11 mouse cellular contexts compared by ENCODE assay signal in the genomic region with DNA sequence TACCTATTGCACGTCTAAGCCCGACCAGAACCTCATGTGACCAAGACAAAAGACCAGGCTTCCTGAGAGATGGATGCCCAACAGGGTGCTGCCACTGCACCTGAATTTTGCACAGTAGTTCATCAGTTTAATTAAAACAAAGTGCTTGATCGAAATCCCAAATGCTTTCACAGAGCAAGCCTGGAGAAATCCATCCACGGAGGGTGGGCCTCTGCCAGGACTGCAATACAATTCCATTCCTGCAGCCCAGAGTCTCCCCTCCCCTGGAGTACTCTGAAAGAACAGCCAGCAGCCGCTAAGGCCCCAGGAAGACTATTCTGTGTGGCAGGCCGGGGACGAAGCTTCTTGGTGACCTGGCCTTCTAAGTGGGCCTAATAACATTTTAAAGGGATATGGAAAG. TPM values are rescaled to one million over a fixed set of nuclear protein-coding genes. Genes with fewer than 3 reads are reported as not detected.
A peak's percentile ranks its signal among the peaks of the same experiment; 100 is the strongest.
DNase-seq lines count a peak whose midpoint lies in the region; ATAC-seq and TF ChIP-seq lines count a peak whose summit lies in the region.
"Had no signal": no experiment of that assay in that cellular context is flagged by ENCODE, and none has a peak within 500 bp of the region (broad histone marks: within the 10 kb centered on the region; RNA-seq: fewer than 3 reads in every experiment).

No protein-coding gene starts in this region.

- no peaks in the 10 kb centered on the region for H3K36me3 ChIP-seq in kidney, embryonic 16.5 days (ENCODE audit: insufficient read depth, low read length)
- H3K36me3 ChIP-seq in ES-E14 (ENCODE audit: control insufficient read depth, insufficient read depth, low read length, poor library complexity, severe bottlenecking) = peaks cover 3% of the 10 kb centered on the region; the same call in 1 of the 2 replicates
- H3K36me3 ChIP-seq in forebrain, embryonic 10.5 days (replicated peaks) = 0 out of 2 replicates have a peak, but pooled peaks cover 2% of the 10 kb centered on the region
- no peaks in the 10 kb centered on the region for H3K36me3 ChIP-seq in hindbrain, postnatal 0 days (ENCODE audit: insufficient read depth, low read length)
- no peaks in the 10 kb centered on the region for H3K36me3 ChIP-seq in intestine, postnatal 0 days (ENCODE audit: control insufficient read depth, insufficient read depth)
- H3K36me3 ChIP-seq: kidney, embryonic 15.5 days had no signal

- 0 out of 2 replicates have a peak, but pooled peaks cover 13% of the 10 kb centered on the region for H3K4me1 ChIP-seq in kidney, embryonic 16.5 days (ENCODE audit: insufficient read depth, low read length)
- H3K4me1 ChIP-seq in ES-E14 (ENCODE audit: control insufficient read depth in 2 of 2, insufficient read depth in 2 of 2, low read length in 2 of 2, poor library complexity in 1 of 2) = peaks cover 10 to 30% of the 10 kb centered on the region in 2 experiments
- peaks cover 57% of the 10 kb centered on the region for H3K4me1 ChIP-seq in forebrain, embryonic 10.5 days
- H3K4me1 ChIP-seq in hindbrain, postnatal 0 days (ENCODE audit: insufficient read depth, low read length) = 0 out of 2 replicates have a peak, but pooled peaks cover 15% of the 10 kb centered on the region
- no peaks in the 10 kb centered on the region for H3K4me1 ChIP-seq in intestine, postnatal 0 days (replicated peaks; ENCODE audit: control insufficient read depth, insufficient read depth, low read length)

- ATAC-seq in kidney, embryonic 16.5 days (ENCODE audit: low FRiP score, low TSS enrichment) = no peak
- peak; percentile 54; the same call in 1 of the 2 replicates for ATAC-seq in hindbrain, postnatal 0 days
- ATAC-seq in frontal cortex, adult (ENCODE audit: low TSS enrichment) = no peak
- ATAC-seq in intestine, postnatal 0 days = no peak

- H3K4me3 ChIP-seq in kidney, embryonic 16.5 days (ENCODE audit: low read length) = no peak overlapping the region
- H3K4me3 ChIP-seq in ES-E14 (ENCODE audit: insufficient read depth in 1 of 2, low read depth in 1 of 2, low read length in 2 of 2, poor library complexity in 1 of 2, severe bottlenecking in 1 of 2) = no peak overlapping the region
- no peak overlapping the region for H3K4me3 ChIP-seq in forebrain, embryonic 10.5 days
- H3K4me3 ChIP-seq in hindbrain, postnatal 0 days (ENCODE audit: low read length) = no peak overlapping the region
- H3K4me3 ChIP-seq in intestine, postnatal 0 days (ENCODE audit: low read depth, low read length) = no peak overlapping the region
- H3K4me3 ChIP-seq: kidney, embryonic 15.5 days had no signal

- no peak overlapping the region for H3K27ac ChIP-seq in kidney, embryonic 16.5 days (ENCODE audit: low read length)
- no peak overlapping the region for H3K27ac ChIP-seq in ES-E14 (ENCODE audit: insufficient read depth, low read depth, low read length, poor library complexity, severe bottlenecking)
- peak overlapping the region; percentile 75 for H3K27ac ChIP-seq in forebrain, embryonic 10.5 days
- peak overlapping the region; percentile 64 for H3K27ac ChIP-seq in hindbrain, postnatal 0 days
- no peak overlapping the region for H3K27ac ChIP-seq in intestine, postnatal 0 days (ENCODE audit: low read depth, low read length)
- H3K27ac ChIP-seq: kidney, embryonic 15.5 days had no signal

- 69% methylated on average over 7 of the region's 7 CpGs for WGBS in kidney, embryonic 16.5 days
- 49% methylated on average over 7 of the region's 7 CpGs for WGBS in forebrain, embryonic 10.5 days
- 20% methylated on average over 7 of the region's 7 CpGs for WGBS in hindbrain, postnatal 0 days
- 53% methylated on average over 7 of the region's 7 CpGs for WGBS in intestine, postnatal 0 days

- H3K9ac ChIP-seq in kidney, embryonic 16.5 days (replicated peaks; ENCODE audit: low read length) = 0 out of 2 replicates have a peak overlapping the region, but pooled peaks have one; percentile 23
- peak overlapping the region; percentile 31; the same call in 1 of the 2 replicates for H3K9ac ChIP-seq in ES-E14 (ENCODE audit: insufficient read depth, low read depth, low read length, poor library complexity, severe bottlenecking)
- H3K9ac ChIP-seq in hindbrain, postnatal 0 days (replicated peaks; ENCODE audit: low read length) = no peak overlapping the region
- no peak overlapping the region for H3K9ac ChIP-seq in intestine, postnatal 0 days (ENCODE audit: low read depth, low read length)
- H3K9ac ChIP-seq: kidney, embryonic 15.5 days had no signal

- no peak for TF ChIP-seq CTCF in hindbrain, postnatal 0 days (IDR thresholded peaks at IDR 0.05; ENCODE audit: low read depth)
- no peak for TF ChIP-seq CTCF in intestine, postnatal 0 days (IDR thresholded peaks at IDR 0.05; ENCODE audit: low read depth)

- H3K27me3 ChIP-seq in kidney, embryonic 16.5 days (ENCODE audit: insufficient read depth, low read length) = no peaks in the 10 kb centered on the region
- H3K27me3 ChIP-seq in forebrain, embryonic 10.5 days (ENCODE audit: poor library complexity, severe bottlenecking) = no peaks in the 10 kb centered on the region
- H3K27me3 ChIP-seq in hindbrain, postnatal 0 days (ENCODE audit: insufficient read depth, low read length) = no peaks in the 10 kb centered on the region
- no peaks in the 10 kb centered on the region for H3K27me3 ChIP-seq in intestine, postnatal 0 days (replicated peaks; ENCODE audit: control insufficient read depth, insufficient read depth, low read length)
- H3K27me3 ChIP-seq: kidney, embryonic 15.5 days had no signal

- in situ Hi-C loops in ES-E14 (cut with MboI; ENCODE audit: low sequenced_read_pairs in 2 of 2, unreplicated experiment in 2 of 2) = no loop called here

- no peak overlapping the region for H3K4me2 ChIP-seq in kidney, embryonic 16.5 days (replicated peaks; ENCODE audit: low read depth, low read length)
- no peak overlapping the region for H3K4me2 ChIP-seq in hindbrain, postnatal 0 days (ENCODE audit: low read depth, low read length)
- no peak overlapping the region for H3K4me2 ChIP-seq in intestine, postnatal 0 days (replicated peaks; ENCODE audit: low read depth)
- H3K4me2 ChIP-seq: kidney, embryonic 15.5 days had no signal

- no peaks in the 10 kb centered on the region for H3K9me3 ChIP-seq in kidney, embryonic 16.5 days (ENCODE audit: low read length)
- no peaks in the 10 kb centered on the region for H3K9me3 ChIP-seq in ES-E14 (ENCODE audit: control insufficient read depth, insufficient read depth, low read depth, low read length)
- 0 out of 2 replicates have a peak, but pooled peaks cover 4% of the 10 kb centered on the region for H3K9me3 ChIP-seq in forebrain, embryonic 10.5 days
- no peaks in the 10 kb centered on the region for H3K9me3 ChIP-seq in hindbrain, postnatal 0 days (ENCODE audit: low read length)
- H3K9me3 ChIP-seq in intestine, postnatal 0 days (ENCODE audit: control insufficient read depth) = no peaks in the 10 kb centered on the region
- H3K9me3 ChIP-seq: kidney, embryonic 15.5 days had no signal

- DNase-seq in kidney, adult 18-20 months = no peak
- no peak for DNase-seq in ES-E14 (ENCODE audit: low read depth, low spot score)
- DNase-seq in forebrain, embryonic 10.5 days (ENCODE audit: extremely low spot score, low spot score) = no peak
- DNase-seq in hindbrain, postnatal 0 days (ENCODE audit: low spot score) = peak; percentile 49
- no peak for DNase-seq in embryo, embryonic 9.5 days (ENCODE audit: extremely low spot score)
- DNase-seq: cerebellum, adult 9-11 months; thymus, postnatal 25 days had no signal

TF ChIP-seq in ES-E14, 5 proteins besides CTCF, POLR2A, EP300 and RAD21:
- TF ChIP-seq HCFC1 (IDR thresholded peaks at IDR 0.05; ENCODE audit: borderline replicate concordance, insufficient read depth, low read length) (no peak), CHD2 (IDR thresholded peaks at IDR 0.05; ENCODE audit: low read depth, low read length) (no peak), ZNF384 (IDR thresholded peaks at IDR 0.05; ENCODE audit: low read depth, low read length) (no peak), ZC3H11A (IDR thresholded peaks at IDR 0.05; ENCODE audit: borderline replicate concordance, low read depth, low read length) (no peak), MAFK (IDR thresholded peaks at IDR 0.05; ENCODE audit: insufficient read depth, low read depth, low read length) (no peak)

RNA-seq across cellular contexts. Expression of gene Pitpnc1, which starts 50.6 kb away (rescaled TPM):
- 21.5 and 23.0 TPM in 2 replicates for polyA plus RNA-seq in kidney, embryonic 16.5 days (2015; fragmentation: Nextera tagmentation; extraction: Ambion mirVana)
- 37.3 and 42.9 TPM in 2 replicates for total RNA-seq in ES-E14 (2012; rRNA removed)
- polyA plus RNA-seq in forebrain, embryonic 10.5 days (2016; fragmentation: Nextera tagmentation; extraction: Ambion mirVana) = 26.8 and 32.0 TPM in 2 replicates
- total RNA-seq in hindbrain, postnatal 0 days (2014; rRNA removed) = 41.0 and 42.2 TPM in 2 replicates
- 43.6 and 44.8 TPM in 2 replicates for polyA plus RNA-seq in hindbrain, postnatal 0 days (2015; fragmentation: Nextera tagmentation; extraction: Ambion mirVana)
- 4.4 and 4.8 TPM in 2 replicates for polyA plus RNA-seq in intestine, postnatal 0 days (2015; fragmentation: Nextera tagmentation; extraction: Ambion mirVana)

RNA-seq across cellular contexts. Expression of gene Psmd12, which starts 59.4 kb away (rescaled TPM):
- polyA plus RNA-seq in kidney, embryonic 16.5 days (2015; fragmentation: Nextera tagmentation; extraction: Ambion mirVana) = 178 and 180 TPM in 2 replicates
- 72.7 and 140 TPM in 2 replicates for total RNA-seq in ES-E14 (2012; rRNA removed)
- 231 and 246 TPM in 2 replicates for polyA plus RNA-seq in forebrain, embryonic 10.5 days (2016; fragmentation: Nextera tagmentation; extraction: Ambion mirVana)
- 26.9 and 27.2 TPM in 2 replicates for total RNA-seq in hindbrain, postnatal 0 days (2014; rRNA removed)
- 149 and 153 TPM in 2 replicates for polyA plus RNA-seq in hindbrain, postnatal 0 days (2015; fragmentation: Nextera tagmentation; extraction: Ambion mirVana)
- polyA plus RNA-seq in intestine, postnatal 0 days (2015; fragmentation: Nextera tagmentation; extraction: Ambion mirVana) = 89.4 and 95.2 TPM in 2 replicates

Comparison
In these comparisons a context has a peak if more than half of its experiments do, and no peak if none do; other contexts are left out.
1. H3K27ac ChIP-seq: peak in forebrain, embryonic 10.5 days (single experiment) and hindbrain, postnatal 0 days (single experiment); none in kidney, embryonic 16.5 days (single experiment), ES-E14 (single experiment) and intestine, postnatal 0 days (single experiment).
2. H3K9ac ChIP-seq: peak in kidney, embryonic 16.5 days (single experiment) and ES-E14 (single experiment); none in hindbrain, postnatal 0 days (single experiment) and intestine, postnatal 0 days (single experiment).